11 mouse cellular contexts compared by ENCODE assay signal in genomic region chr3:99310877-99311276, GRCm38 (mm10).
DNase-seq lines count a peak whose midpoint lies in the region; ATAC-seq lines count a peak whose summit lies in the region.
"Had no signal": no experiment of that assay in that cellular context is flagged by ENCODE, and none has a peak within 500 bp of the region (broad histone marks: within the 10 kb centered on the region; RNA-seq: fewer than 3 reads in every experiment).

No protein-coding gene starts in this region.

- no peaks in the 10 kb centered on the region for H3K27me3 ChIP-seq in intestine, embryonic 14.5 days (replicated peaks; ENCODE audit: control insufficient read depth, insufficient read depth, low read length)
- no peaks in the 10 kb centered on the region for H3K27me3 ChIP-seq in intestine, embryonic 16.5 days (replicated peaks; ENCODE audit: control insufficient read depth, insufficient read depth, low read length)
- H3K27me3 ChIP-seq: heart, embryonic 15.5 days; lung, embryonic 15.5 days had no signal

- no peak overlapping the region for H3K27ac ChIP-seq in intestine, embryonic 14.5 days (ENCODE audit: low read depth)
- no peak overlapping the region for H3K27ac ChIP-seq in intestine, embryonic 16.5 days (ENCODE audit: low read length)
- H3K27ac ChIP-seq: heart, embryonic 15.5 days; lung, embryonic 15.5 days had no signal

- peak; percentile 60 for DNase-seq in intestine, embryonic 14.5 days (ENCODE audit: low spot score)
- DNase-seq in testis, postnatal 10 days (ENCODE audit: low spot score) = peak; percentile 43
- DNase-seq in testis, postnatal 14 days (ENCODE audit: low spot score) = no peak
- DNase-seq in embryo, embryonic 9.5 days (ENCODE audit: extremely low spot score) = peak; percentile 12
- no peak for DNase-seq in right cerebral cortex, adult 18-20 months
- DNase-seq: adrenal gland, postnatal 25 days; cerebellum, adult 2 months had no signal

- H3K36me3 ChIP-seq in intestine, embryonic 14.5 days (ENCODE audit: control insufficient read depth, insufficient read depth, low read length) = no peaks in the 10 kb centered on the region
- no peaks in the 10 kb centered on the region for H3K36me3 ChIP-seq in intestine, embryonic 16.5 days (ENCODE audit: control insufficient read depth, insufficient read depth, low read length)
- H3K36me3 ChIP-seq: heart, embryonic 15.5 days; lung, embryonic 15.5 days had no signal

- H3K4me2 ChIP-seq in intestine, embryonic 14.5 days (ENCODE audit: low read length) = no peak overlapping the region
- no peak overlapping the region for H3K4me2 ChIP-seq in intestine, embryonic 16.5 days (ENCODE audit: low read depth, low read length)
- H3K4me2 ChIP-seq: heart, embryonic 15.5 days; lung, embryonic 15.5 days had no signal

- H3K4me3 ChIP-seq in intestine, embryonic 14.5 days (ENCODE audit: low read depth, low read length) = no peak overlapping the region
- no peak overlapping the region for H3K4me3 ChIP-seq in intestine, embryonic 16.5 days (ENCODE audit: low read length)
- H3K4me3 ChIP-seq: heart, embryonic 15.5 days; lung, embryonic 15.5 days had no signal

- H3K4me1 ChIP-seq in intestine, embryonic 14.5 days (replicated peaks; ENCODE audit: control insufficient read depth, insufficient read depth, low read length) = no peaks in the 10 kb centered on the region
- H3K4me1 ChIP-seq in intestine, embryonic 16.5 days (ENCODE audit: control insufficient read depth, insufficient read depth, low read length) = no peaks in the 10 kb centered on the region
- H3K4me1 ChIP-seq: heart, embryonic 15.5 days; lung, embryonic 15.5 days had no signal

- ATAC-seq in intestine, embryonic 14.5 days (replicated peaks; ENCODE audit: low FRiP score, low TSS enrichment, low read depth) = no peak
- ATAC-seq in intestine, embryonic 16.5 days = no peak
- no peak for ATAC-seq in inflammation-experienced regulatory T-cells, adult 6 months

- no peak overlapping the region for H3K9ac ChIP-seq in intestine, embryonic 14.5 days (ENCODE audit: low read length)
- H3K9ac ChIP-seq in intestine, embryonic 16.5 days (ENCODE audit: low read depth, low read length) = no peak overlapping the region
- H3K9ac ChIP-seq: heart, embryonic 15.5 days; lung, embryonic 15.5 days had no signal

- no peaks in the 10 kb centered on the region for H3K9me3 ChIP-seq in intestine, embryonic 14.5 days (ENCODE audit: control insufficient read depth, low read length)
- H3K9me3 ChIP-seq in intestine, embryonic 16.5 days (ENCODE audit: control insufficient read depth, low read length) = no peaks in the 10 kb centered on the region
- H3K9me3 ChIP-seq: heart, embryonic 15.5 days; lung, embryonic 15.5 days had no signal

- WGBS in intestine, embryonic 14.5 days = 48% methylated on average over 2 of the region's 2 CpGs
- WGBS in intestine, embryonic 16.5 days = 44% methylated on average over 2 of the region's 2 CpGs

Comparison
In these comparisons a context has a peak if more than half of its experiments do, and no peak if none do; other contexts are left out.
1. DNase-seq: peak in intestine, embryonic 14.5 days (single experiment), testis, postnatal 10 days (single experiment) and embryo, embryonic 9.5 days (single experiment); none in testis, postnatal 14 days (single experiment) and right cerebral cortex, adult 18-20 months (single experiment).